Mouse (Mus musculus) erythroblast, embryonic 14.5 days (primary cell): ENCODE measurements around the gene Inf2.

Experiments used
- GATA1 ChIP-seq: IDR thresholded peaks from 2 replicates; pipeline ENCODE4 v1.6.1; 2012; ENCODE audit warnings: low read length, inconsistent platforms, mixed read lengths
- TAL1 ChIP-seq: IDR thresholded peaks from 3 replicates; pipeline ENCODE4 v1.6.1; 2012; ENCODE audit warnings: low read length, inconsistent platforms, mixed read lengths

DNA sequence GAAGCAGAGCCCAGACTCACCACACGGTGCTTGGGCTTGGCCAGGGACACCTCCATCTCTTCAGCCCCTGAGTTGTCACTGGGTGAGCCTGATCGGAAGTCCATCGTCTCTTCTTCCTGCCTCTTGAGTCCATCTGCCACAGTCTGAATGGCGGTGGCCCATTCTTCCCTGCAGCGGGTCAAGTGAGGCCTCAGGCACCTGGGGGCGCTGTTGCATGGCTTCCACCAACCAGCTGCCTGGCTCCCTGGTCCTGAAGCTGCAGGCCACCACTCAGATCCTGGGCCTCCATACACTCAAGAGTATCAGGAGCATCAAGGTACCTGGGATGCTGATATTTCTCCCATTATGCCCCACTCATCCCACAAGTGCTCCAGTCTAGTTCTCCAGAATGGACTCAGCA is 70.5 kb downstream of the Inf2 start:
- no peak for TF ChIP-seq GATA1
- TF ChIP-seq TAL1: no peak
